Mouse (Mus musculus) hindbrain, embryonic 11.5 days (tissue): ENCODE measurements around the gene Gsx2. TPM values are rescaled to one million over a fixed set of nuclear protein-coding genes. Genes with fewer than 3 reads are reported as not detected.
A peak's percentile ranks its signal among the peaks of the same experiment; 100 is the strongest.

Experiments
- ATAC-seq: fragments of 200-750 bp; cut with Nextera tagmentation; 2 replicates; pipeline ENCODE4 v1.8.0; 2017; ENCODE audit warnings: mild to moderate bottlenecking, moderate TSS enrichment, moderate library complexity; ENCODE audit not compliant: low FRiP score
- DNase-seq: peaks from one replicate; pipeline ENCODE4 v3.0.0-alpha.2; 2015; ENCODE audit warnings: low spot score
- H3K27ac ChIP-seq: fragments of 300-500 bp; sonication (generic); 2 replicates; pipeline ENCODE4 v1.5.1; 2014; ENCODE audit warnings: mild to moderate bottlenecking, low read depth, low read length
- H3K27me3 ChIP-seq: fragments of 300-500 bp; sonication (generic); 2 replicates; pipeline ENCODE4 v1.6.1; 2014; ENCODE audit warnings: mild to moderate bottlenecking, low read length, moderate library complexity, mixed read lengths; ENCODE audit not compliant: control insufficient read depth, insufficient read depth
- H3K36me3 ChIP-seq: fragments of 300-500 bp; sonication (generic); 2 replicates; pipeline ENCODE4 v1.6.1; 2014; ENCODE audit warnings: mild to moderate bottlenecking, low read length, moderate library complexity, mixed read lengths; ENCODE audit not compliant: control insufficient read depth, insufficient read depth
- H3K4me1 ChIP-seq: fragments of 300-500 bp; sonication (generic); replicated peaks from 2 replicates; pipeline ENCODE4 v1.6.1; 2014; ENCODE audit warnings: low read length, mixed read lengths; ENCODE audit not compliant: control insufficient read depth, insufficient read depth
- H3K4me2 ChIP-seq: fragments of 300-500 bp; sonication (generic); replicated peaks from 2 replicates; pipeline ENCODE4 v1.6.1; 2014; ENCODE audit warnings: mild to moderate bottlenecking, low read depth, low read length
- H3K4me3 ChIP-seq: fragments of 300-500 bp; sonication (generic); 2 replicates; pipeline ENCODE4 v1.5.1; 2014; ENCODE audit warnings: low read depth, low read length
- H3K9ac ChIP-seq: fragments of 300-500 bp; sonication (generic); 2 replicates; pipeline ENCODE4 v1.6.1; 2014; ENCODE audit warnings: low read depth, low read length
- H3K9me3 ChIP-seq: fragments of 300-500 bp; sonication (generic); 2 replicates; pipeline ENCODE4 v1.6.1; 2016; ENCODE audit warnings: low read length; ENCODE audit not compliant: control insufficient read depth
- WGBS: fragments of 180-500 bp; shearing (Covaris S2); extraction: QIAGEN DNeasy Blood & Tissue Kit; methylation state at CpG from one replicate; pipeline ENCODE4 v1.1.7; 2014; 5-methylcytosine and 5-hydroxymethylcytosine counted together
- polyA plus RNA-seq: library from polyadenylated mRNA; unstranded; fragments of >200 nt; fragmentation: Nextera tagmentation; extraction: Ambion mirVana; gene quantifications from 2 replicates; pipeline ENCODE4 v1.2.1, GENCODE M21; 2014

Gene Gsx2
- polyA plus RNA-seq: 5.5 and 6.0 TPM in 2 replicates

DNA sequence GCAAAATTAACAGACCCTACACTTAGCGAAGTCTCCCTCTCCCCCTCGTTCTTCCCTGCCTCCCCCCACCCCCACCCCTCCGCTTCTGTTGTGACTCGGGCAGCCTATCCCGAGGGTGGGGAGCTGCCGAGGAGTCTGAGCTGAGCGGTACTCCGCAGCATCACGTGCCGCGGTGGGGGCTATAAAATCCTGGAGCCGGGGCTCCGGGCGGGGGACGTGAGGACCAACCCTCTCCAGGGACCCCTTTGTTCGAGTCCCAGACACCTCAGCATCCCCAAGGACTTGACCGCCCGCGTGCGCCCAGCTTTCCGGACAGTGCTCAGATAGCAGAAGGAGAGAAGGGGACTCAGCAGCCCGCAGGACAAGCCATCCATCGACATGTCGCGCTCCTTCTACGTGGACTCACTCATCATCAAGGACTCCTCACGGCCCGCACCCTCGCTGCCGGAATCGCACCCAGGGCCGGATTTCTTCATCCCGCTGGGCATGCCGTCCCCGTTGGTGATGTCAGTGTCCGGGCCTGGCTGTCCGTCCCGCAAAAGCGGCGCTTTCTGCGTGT is at the start of gene Gsx2:
Gene Gsx2 (plus strand): TSS at position 219 of the 559 bp plus-strand sequence.
- ATAC-seq (peak; percentile 58), DNase-seq (peak; percentile 64)
- Histone ChIP-seq H3K27ac (0 out of 2 replicates have a peak within 1 kb of the TSS, but pooled peaks have one; percentile 30), H3K9ac (peak within 1 kb of the TSS; percentile 40), H3K4me1 (peaks cover 11% of the 10 kb centered on the region), H3K27me3 (peaks cover 93% of the 10 kb centered on the region), H3K36me3 (no peaks in the 10 kb centered on the region), H3K4me2 (peak within 1 kb of the TSS; percentile 49), H3K9me3 (no peaks in the 10 kb centered on the region), H3K4me3 (peak within 1 kb of the TSS; percentile 40)
- under 1% methylated on average over 33 of the region's 41 CpGs for WGBS

DNA sequence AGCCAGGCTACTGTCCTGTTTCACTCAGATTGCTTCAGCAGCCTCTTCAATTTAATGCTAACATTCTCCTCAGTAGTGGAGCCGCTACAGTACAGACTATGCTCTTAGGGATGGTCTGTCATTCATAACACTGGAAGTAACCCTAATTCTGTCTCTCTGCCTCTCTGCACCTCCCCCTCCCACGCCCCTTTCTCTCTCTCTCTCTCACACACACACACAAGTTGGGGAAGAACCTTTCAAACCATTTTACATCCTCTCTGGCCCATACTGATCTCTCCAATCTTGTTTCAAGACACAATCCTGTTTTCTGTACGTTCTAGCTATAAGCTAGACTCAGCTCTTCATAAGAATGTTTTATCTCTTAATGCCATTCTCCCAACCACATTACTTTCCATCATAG is 39.9 kb upstream of the Gsx2 start:
- H3K36me3 ChIP-seq: no peaks in the 10 kb centered on the region
- ATAC-seq (no peak), DNase-seq (no peak)
- WGBS: 88% methylated on average over 3 of the region's 3 CpGs
- no peak overlapping the region for H3K9ac ChIP-seq
- no peaks in the 10 kb centered on the region for H3K9me3 ChIP-seq
- H3K4me3 ChIP-seq: no peak overlapping the region
- H3K27ac ChIP-seq: no peak overlapping the region
- H3K4me1 ChIP-seq: no peaks in the 10 kb centered on the region
- no peak overlapping the region for H3K4me2 ChIP-seq
- H3K27me3 ChIP-seq: no peaks in the 10 kb centered on the region

DNA sequence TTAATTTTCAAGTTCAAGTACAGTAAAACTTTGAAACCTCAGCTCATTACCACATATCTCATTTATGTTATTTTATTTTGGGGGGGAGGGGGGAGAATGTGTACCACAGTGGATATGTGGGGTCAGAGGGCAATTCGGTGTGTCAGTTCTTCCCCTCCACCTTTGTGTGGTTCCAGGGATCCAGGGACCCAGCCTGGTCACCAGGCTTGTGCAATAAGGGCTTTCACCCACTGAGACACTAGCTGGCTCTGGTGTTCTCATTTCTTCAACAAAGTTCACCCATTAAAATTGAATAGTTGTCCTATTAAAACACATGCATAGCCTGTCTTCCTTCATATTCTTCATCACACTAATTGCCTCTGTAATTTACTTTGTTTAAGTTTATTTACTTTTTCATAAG is 36.1 kb upstream of the Gsx2 start:
- no peaks in the 10 kb centered on the region for H3K9me3 ChIP-seq
- DNase-seq (no peak), ATAC-seq (no peak)
- peaks cover 2% of the 10 kb centered on the region; the same call in 1 of the 2 replicates for H3K4me1 ChIP-seq
- H3K36me3 ChIP-seq: no peaks in the 10 kb centered on the region
- no peak overlapping the region for H3K4me2 ChIP-seq
- H3K9ac ChIP-seq: no peak overlapping the region
- H3K27me3 ChIP-seq: no peaks in the 10 kb centered on the region
- no peak overlapping the region for H3K4me3 ChIP-seq
- H3K27ac ChIP-seq: no peak overlapping the region
- WGBS: 84% methylated on average over 1 of the region's 1 CpGs

DNA sequence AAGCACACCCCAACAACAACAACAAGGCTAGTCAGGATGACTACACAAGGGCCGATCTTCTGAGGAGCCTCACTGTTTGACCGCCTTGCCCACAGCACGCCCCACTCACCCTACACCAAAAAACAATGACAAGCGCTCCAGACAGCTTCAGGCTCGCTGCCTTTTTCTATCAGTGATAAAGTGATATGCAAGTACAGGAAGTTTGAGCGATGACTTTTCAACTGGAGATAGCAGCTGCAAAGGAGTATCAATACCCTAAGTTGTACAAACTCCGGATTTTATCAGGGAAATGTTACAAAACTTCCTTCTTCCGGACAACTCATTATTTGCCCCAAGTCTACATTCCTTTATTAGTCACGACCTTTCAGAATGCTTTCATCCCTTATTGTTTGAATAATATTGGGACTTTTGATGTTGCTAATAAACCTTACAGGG is 32.4 kb upstream of the Gsx2 start:
- no peak for DNase-seq
- H3K4me2 ChIP-seq: peak overlapping the region; percentile 55
- peak overlapping the region; percentile 97 for H3K9ac ChIP-seq
- H3K27me3 ChIP-seq: peaks cover 4% of the 10 kb centered on the region; the same call in 1 of the 2 replicates
- H3K36me3 ChIP-seq: no peaks in the 10 kb centered on the region
- no peak overlapping the region for H3K27ac ChIP-seq
- H3K4me3 ChIP-seq: peak overlapping the region; percentile 72
- 60% methylated on average over 9 of the region's 9 CpGs for WGBS
- no peak for ATAC-seq
- no peaks in the 10 kb centered on the region for H3K9me3 ChIP-seq
- peaks cover 2% of the 10 kb centered on the region; the same call in 1 of the 2 replicates for H3K4me1 ChIP-seq

DNA sequence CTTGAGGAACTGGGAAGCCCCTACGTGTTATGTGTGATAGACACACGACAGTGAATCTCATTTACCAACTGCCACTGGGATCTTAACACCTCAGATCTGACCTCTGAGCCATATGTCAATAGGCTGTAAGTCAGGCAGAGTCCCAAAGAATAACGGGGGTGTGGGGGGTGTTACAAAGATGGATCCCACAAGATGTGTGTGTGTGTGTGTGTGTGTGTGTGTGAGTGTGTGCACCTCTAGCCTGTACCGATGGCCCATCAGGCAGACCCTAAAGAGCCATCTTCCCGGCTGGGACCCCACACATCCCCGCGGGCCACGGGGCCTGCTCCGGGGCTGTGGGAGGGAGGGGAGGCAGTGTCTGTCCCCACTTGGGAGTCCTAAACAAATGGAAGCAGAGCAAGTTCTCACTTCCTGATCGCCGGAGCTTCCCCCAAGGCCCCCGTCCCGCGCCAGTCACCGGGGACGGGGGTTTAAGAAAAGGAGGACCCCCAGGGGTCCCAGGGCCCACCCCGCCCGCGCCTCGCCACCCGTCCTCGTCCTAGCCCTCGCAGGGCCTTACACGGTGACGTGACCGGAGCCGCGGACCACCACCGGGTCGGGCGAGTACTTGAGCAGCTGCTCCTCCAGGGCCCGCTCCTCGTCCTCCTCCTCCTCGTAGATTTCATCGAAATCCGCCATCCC is 31.6 kb upstream of the Gsx2 start:
- Histone ChIP-seq H3K27ac (peak overlapping the region; percentile 89), H3K4me1 (peaks cover 2% of the 10 kb centered on the region; the same call in 1 of the 2 replicates), H3K4me3 (peak overlapping the region; percentile 72), H3K27me3 (peaks cover 4% of the 10 kb centered on the region; the same call in 1 of the 2 replicates), H3K9ac (peak overlapping the region; percentile 97), H3K4me2 (peak overlapping the region; percentile 55), H3K9me3 (no peaks in the 10 kb centered on the region), H3K36me3 (no peaks in the 10 kb centered on the region)
- ATAC-seq (peak; percentile 87), DNase-seq (no peak)
- WGBS: under 1% methylated on average over 22 of the region's 36 CpGs

DNA sequence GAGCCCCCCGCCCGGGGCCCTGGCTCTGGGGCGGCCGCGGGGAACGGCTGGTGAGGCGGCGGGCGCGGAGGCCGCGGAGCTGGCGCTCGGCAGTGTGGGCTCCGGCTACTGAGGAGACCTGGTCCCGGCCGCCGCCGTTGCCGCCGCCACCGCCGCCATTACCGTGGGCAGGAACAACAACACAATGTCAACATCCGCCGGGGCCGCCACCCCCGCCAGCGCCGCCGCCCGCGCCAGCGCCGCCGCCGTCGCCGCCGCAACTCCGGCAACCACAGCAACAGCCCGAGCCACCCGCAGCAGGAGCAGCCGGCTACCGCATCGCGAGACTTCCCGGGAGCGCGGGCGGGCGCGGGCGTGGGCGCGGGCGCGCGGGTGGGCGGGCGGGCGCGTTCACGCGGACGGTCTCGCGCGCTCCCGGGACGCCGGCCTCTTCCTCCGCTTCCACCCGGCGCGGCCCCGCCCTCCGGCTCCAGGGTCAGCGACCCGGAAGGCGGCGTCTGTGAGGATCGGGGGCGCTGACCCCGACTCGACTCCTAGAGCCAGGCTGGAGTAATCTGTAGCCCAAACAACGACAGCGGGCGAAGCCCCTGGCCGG is 31.0 kb upstream of the Gsx2 start, which contains the start of gene Chic2:
Gene Chic2 (minus strand): TSS at position 465 of the 595 bp plus-strand sequence.
- 0% methylated on average over 29 of the region's 90 CpGs for WGBS
- H3K36me3 ChIP-seq: no peaks in the 10 kb centered on the region
- peak within 1 kb of the TSS; percentile 55 for H3K4me2 ChIP-seq
- no peaks in the 10 kb centered on the region for H3K9me3 ChIP-seq
- ATAC-seq: peak; percentile 94
- peak; percentile 85 for DNase-seq
- peaks cover 4% of the 10 kb centered on the region; the same call in 1 of the 2 replicates for H3K27me3 ChIP-seq
- peaks cover 2% of the 10 kb centered on the region; the same call in 1 of the 2 replicates for H3K4me1 ChIP-seq
- H3K27ac ChIP-seq: peak within 1 kb of the TSS; percentile 89
- H3K4me3 ChIP-seq: peak within 1 kb of the TSS; percentile 72
- H3K9ac ChIP-seq: peak within 1 kb of the TSS; percentile 97

DNA sequence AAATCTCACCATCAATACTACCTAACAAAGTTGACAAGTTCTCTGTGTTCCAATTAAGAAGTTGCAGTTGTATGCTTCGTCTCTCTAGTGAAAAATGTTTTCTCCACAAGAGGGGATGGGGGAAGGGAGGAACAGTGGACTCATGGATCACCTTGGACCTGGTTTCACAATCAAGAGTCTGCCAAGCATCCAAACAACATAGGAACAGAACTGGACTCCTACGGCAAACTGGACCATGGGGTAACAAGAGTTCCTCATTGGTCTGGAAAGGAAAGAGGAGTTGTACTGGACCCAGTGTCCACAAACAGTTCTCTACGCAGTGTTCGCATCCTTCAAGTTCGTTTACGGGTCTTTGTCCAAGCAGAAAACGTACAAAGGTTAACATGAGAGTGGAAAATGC is 30.0 kb upstream of the Gsx2 start:
- ATAC-seq: no peak
- H3K4me2 ChIP-seq: no peak overlapping the region
- H3K4me3 ChIP-seq: no peak overlapping the region
- H3K27me3 ChIP-seq: peaks cover 4% of the 10 kb centered on the region; the same call in 1 of the 2 replicates
- no peaks in the 10 kb centered on the region for H3K9me3 ChIP-seq
- WGBS: 87% methylated on average over 7 of the region's 7 CpGs
- no peaks in the 10 kb centered on the region for H3K36me3 ChIP-seq
- peak; percentile 9 for DNase-seq
- H3K9ac ChIP-seq: no peak overlapping the region
- H3K27ac ChIP-seq: no peak overlapping the region
- peaks cover 2% of the 10 kb centered on the region; the same call in 1 of the 2 replicates for H3K4me1 ChIP-seq

DNA sequence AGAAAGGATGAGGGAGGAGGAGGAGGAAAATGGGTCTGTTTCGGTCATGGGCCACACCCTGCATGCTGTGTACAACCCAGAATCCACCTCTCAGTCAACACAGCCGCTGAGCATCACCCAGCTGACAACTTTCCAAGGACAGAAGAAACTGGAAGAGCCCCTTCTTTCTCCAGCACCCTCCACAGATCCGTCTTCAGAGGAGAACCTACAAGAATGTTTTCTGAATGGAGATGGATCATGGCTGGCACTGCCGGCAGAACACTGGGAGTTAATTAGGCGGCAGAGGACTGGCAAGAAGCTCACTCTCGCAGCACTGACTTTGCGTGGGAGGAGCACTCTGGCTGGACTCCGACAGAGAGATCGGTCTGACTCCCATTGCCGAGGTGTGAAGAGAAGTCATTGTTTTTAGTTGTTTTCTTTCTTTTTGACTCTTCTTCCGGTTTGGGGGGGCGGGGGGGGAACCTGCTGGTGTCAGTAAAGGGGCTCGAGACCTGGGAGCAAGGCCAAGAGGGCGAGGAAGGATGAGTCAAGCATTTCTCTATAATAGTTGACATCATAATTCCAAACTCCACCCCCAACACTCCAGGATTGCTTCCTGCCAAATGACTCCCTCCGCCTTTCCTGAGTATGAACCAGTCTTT is 28.6 kb upstream of the Gsx2 start:
- Histone ChIP-seq H3K27me3 (peaks cover 4% of the 10 kb centered on the region; the same call in 1 of the 2 replicates), H3K9me3 (no peaks in the 10 kb centered on the region), H3K4me2 (no peak overlapping the region), H3K4me1 (peaks cover 2% of the 10 kb centered on the region; the same call in 1 of the 2 replicates), H3K4me3 (no peak overlapping the region), H3K36me3 (no peaks in the 10 kb centered on the region), H3K27ac (no peak overlapping the region), H3K9ac (no peak overlapping the region)
- WGBS: 58% methylated on average over 15 of the region's 15 CpGs
- no peak for ATAC-seq
- no peak for DNase-seq
